Comparison of ENCODE assay signal across 8 mouse cellular contexts in genomic region chr7:25658657-25659472, GRCm38 (mm10). TPM values are rescaled to one million over a fixed set of nuclear protein-coding genes. Genes with fewer than 3 reads are reported as not detected.
DNase-seq lines count a peak whose midpoint lies in the region; ATAC-seq lines count a peak whose summit lies in the region.

TSS of gene Bckdha (minus strand) at chr7:25658981.
TSS of gene Exosc5 (plus strand) at chr7:25659164.

- ATAC-seq in inflammation-experienced regulatory T-cells, adult 6 months, result peak; percentile 99
- ATAC-seq in megakaryocyte-erythroid progenitor cell, adult 5-6 weeks (replicated peaks; ENCODE audit: low FRiP score, low TSS enrichment, poor library complexity, severe bottlenecking), result peak; percentile 93

- intact Hi-C loops in gastrocnemius, postnatal 14 days (cut with DNase I; ENCODE audit: low total_unique reads), result no loop called here
- intact Hi-C loops in left cerebral cortex, postnatal 10 days (cut with DNase I), result no loop called here

- DNase-seq in adrenal gland, adult (ENCODE audit: inconsistent age in 2 of 2, low spot score in 1 of 2), result peak; percentile 99 to 100
- DNase-seq in embryo, embryonic 10.5 days (ENCODE audit: low spot score), result peak; percentile 100
- peak; percentile 99 for DNase-seq in gastrocnemius, postnatal 14 days
- DNase-seq in left cerebral cortex, postnatal 10 days (ENCODE audit: extremely low spot score in 1 of 2, low spot score in 2 of 2), result peak; percentile 100
- peak; percentile 99 for DNase-seq in right cerebral cortex, postnatal 25 days
- peak; percentile 99 for DNase-seq in urinary bladder, postnatal 4 days (ENCODE audit: low spot score in 2 of 2)

RNA-seq across cellular contexts. Expression of gene Bckdha, which starts in this region (rescaled TPM):
- 10 to 100 TPM; 58.0 to 78.3 TPM for total RNA-seq in gastrocnemius, postnatal 14 days (2021)
- 10 to 100 TPM; 10.5 to 16.7 (median 15.5) TPM for polyA plus RNA-seq in inflammation-experienced regulatory T-cells, adult 6 months (2017; shearing (Covaris generic))
- 10 to 100 TPM; 25.0 to 28.9 TPM for total RNA-seq in left cerebral cortex, postnatal 10 days (2021)
- total RNA-seq in megakaryocyte-erythroid progenitor cell, adult 5-6 weeks (2014; fragmentation: Nextera tagmentation), result 20.2 and 27.4 TPM in 2 replicates
- 22.6 and 25.8 TPM in 2 replicates for total RNA-seq in megakaryocyte-erythroid progenitor cell, adult 5-6 weeks (2017)

RNA-seq across cellular contexts. Expression of gene Exosc5, which starts in this region (rescaled TPM):
- 10 to 100 TPM; 21.3 to 21.6 TPM for total RNA-seq in gastrocnemius, postnatal 14 days (2021)
- 100 to 1,000 TPM in 2 of 3 experiments, 10 to 100 TPM in 1; 65.5 to 124 (median 103) TPM for polyA plus RNA-seq in inflammation-experienced regulatory T-cells, adult 6 months (2017; shearing (Covaris generic))
- 10 to 100 TPM; 21.8 to 22.0 TPM for total RNA-seq in left cerebral cortex, postnatal 10 days (2021)
- total RNA-seq in megakaryocyte-erythroid progenitor cell, adult 5-6 weeks (2014; fragmentation: Nextera tagmentation), result 69.2 and 123 TPM in 2 replicates
- 34.9 and 43.9 TPM in 2 replicates for total RNA-seq in megakaryocyte-erythroid progenitor cell, adult 5-6 weeks (2017)

Comparison
In these comparisons a context has a peak if more than half of its experiments do, and no peak if none do; other contexts are left out.
1. Peak in every context shown above with its lines: DNase-seq and ATAC-seq.